Comparison of ENCODE assay signal across 29 mouse cellular contexts in genomic region chr3:79609886-79610285, GRCm38 (mm10).
"Had no signal": no experiment of that assay in that cellular context is flagged by ENCODE, and none has a peak within 500 bp of the region (broad histone marks: within the 10 kb centered on the region; RNA-seq: fewer than 3 reads in every experiment).

No protein-coding gene starts in this region.

- H3K4me1 ChIP-seq: embryonic facial prominence, embryonic 10.5 days; embryonic facial prominence, embryonic 12.5 days; embryonic facial prominence, embryonic 13.5 days; embryonic facial prominence, embryonic 15.5 days; forebrain, embryonic 10.5 days; forebrain, embryonic 12.5 days; forebrain, embryonic 13.5 days; forebrain, embryonic 15.5 days had no signal

- DNase-seq: cerebellum, adult 2 months; cerebellum, adult 8-10 months; cerebellum, adult 9-10 months; cerebellum, adult 9-11 months; cerebellum, postnatal 10 days; cerebellum, postnatal 14 days; cerebellum, postnatal 25 days; cerebellum, postnatal 36 days; embryo, embryonic 11 days; forebrain, postnatal 0 days; gastrocnemius, adult 2 months; gastrocnemius, postnatal 10 days; gastrocnemius, postnatal 14 days; gastrocnemius, postnatal 25 days; gastrocnemius, postnatal 36 days; heart, adult 11 months; heart, adult 18-20 months; heart, adult 2 months had no signal

- H3K27me3 ChIP-seq: embryonic facial prominence, embryonic 12.5 days; embryonic facial prominence, embryonic 13.5 days; embryonic facial prominence, embryonic 15.5 days; forebrain, embryonic 12.5 days; forebrain, embryonic 13.5 days; forebrain, embryonic 15.5 days had no signal

- ATAC-seq: forebrain, embryonic 13.5 days; forebrain, embryonic 14.5 days; forebrain, embryonic 15.5 days; forebrain, embryonic 16.5 days; forebrain, postnatal 0 days had no signal

- H3K9ac ChIP-seq: embryonic facial prominence, embryonic 12.5 days; embryonic facial prominence, embryonic 13.5 days; embryonic facial prominence, embryonic 15.5 days; forebrain, embryonic 12.5 days; forebrain, embryonic 13.5 days; forebrain, embryonic 15.5 days; forebrain, postnatal 0 days had no signal

- H3K4me3 ChIP-seq: embryonic facial prominence, embryonic 10.5 days; embryonic facial prominence, embryonic 12.5 days; embryonic facial prominence, embryonic 13.5 days; embryonic facial prominence, embryonic 15.5 days; erythroblast, embryonic 14.5 days; forebrain, embryonic 10.5 days; forebrain, embryonic 12.5 days; forebrain, embryonic 13.5 days; forebrain, embryonic 15.5 days; gastrocnemius, adult 2 months; heart, adult 2 months had no signal

- H3K27ac ChIP-seq: embryonic facial prominence, embryonic 10.5 days; embryonic facial prominence, embryonic 12.5 days; embryonic facial prominence, embryonic 13.5 days; embryonic facial prominence, embryonic 15.5 days; forebrain, embryonic 10.5 days; forebrain, embryonic 12.5 days; forebrain, embryonic 13.5 days; forebrain, embryonic 15.5 days; gastrocnemius, adult 2 months; heart, adult 2 months had no signal

- H3K4me2 ChIP-seq: embryonic facial prominence, embryonic 12.5 days; embryonic facial prominence, embryonic 13.5 days; embryonic facial prominence, embryonic 15.5 days; forebrain, embryonic 12.5 days; forebrain, embryonic 13.5 days; forebrain, embryonic 15.5 days had no signal

- H3K9me3 ChIP-seq: embryonic facial prominence, embryonic 13.5 days; embryonic facial prominence, embryonic 15.5 days; forebrain, embryonic 12.5 days; forebrain, embryonic 13.5 days; forebrain, embryonic 15.5 days had no signal
